Mouse (Mus musculus): ENCODE results near the gene Ly6g6f. TPM values are rescaled to one million over a fixed set of nuclear protein-coding genes. Genes with fewer than 3 reads are reported as not detected.

The Ly6g6f gene
- polyA plus RNA-seq, 1 experiment from 2014 or later = not detected

- ATAC-seq = no peak
- Histone ChIP-seq H3K27ac (ENCODE audit: low read depth, low read length) (no peak overlapping the region), H3K4me2 (replicated peaks; ENCODE audit: low read depth) (no peak overlapping the region), H3K4me3 (ENCODE audit: low read depth, low read length) (no peak overlapping the region), H3K9ac (ENCODE audit: low read depth, low read length) (no peak overlapping the region; the same call in 1 of the 2 replicates), H3K4me1 (replicated peaks; ENCODE audit: control insufficient read depth, insufficient read depth, low read length) (no peaks in the 10 kb centered on the region), H3K9me3 (ENCODE audit: control insufficient read depth) (no peaks in the 10 kb centered on the region), H3K36me3 (ENCODE audit: control insufficient read depth, insufficient read depth) (peaks cover 18% of the 10 kb centered on the region), H3K27me3 (replicated peaks; ENCODE audit: control insufficient read depth, insufficient read depth, low read length) (no peaks in the 10 kb centered on the region)
- TF ChIP-seq CTCF (IDR thresholded peaks at IDR 0.05; ENCODE audit: low read depth) = peak; percentile 40; the same call in 1 of the 2 replicates
- WGBS = 58% methylated on average over 3 of the region's 3 CpGs
Measured at GRCm38 (mm10) chr17:35106522-35106921, 21.1 kb upstream of the Ly6g6f start.

GRCm38 (mm10) chr17:35105740-35106389 lies 20.5 kb upstream of the Ly6g6f start:
- no peak for ATAC-seq
- Histone ChIP-seq H3K27ac (ENCODE audit: low read depth, low read length) (no peak overlapping the region), H3K27me3 (replicated peaks; ENCODE audit: control insufficient read depth, insufficient read depth, low read length) (no peaks in the 10 kb centered on the region), H3K4me3 (ENCODE audit: low read depth, low read length) (no peak overlapping the region), H3K4me1 (replicated peaks; ENCODE audit: control insufficient read depth, insufficient read depth, low read length) (no peaks in the 10 kb centered on the region), H3K36me3 (ENCODE audit: control insufficient read depth, insufficient read depth) (peaks cover 25% of the 10 kb centered on the region), H3K4me2 (replicated peaks; ENCODE audit: low read depth) (0 out of 2 replicates have a peak overlapping the region, but pooled peaks have one; percentile 21), H3K9ac (ENCODE audit: low read depth, low read length) (no peak overlapping the region; the same call in 1 of the 2 replicates), H3K9me3 (ENCODE audit: control insufficient read depth) (no peaks in the 10 kb centered on the region)
- peak; percentile 81 for TF ChIP-seq CTCF (IDR thresholded peaks at IDR 0.05; ENCODE audit: low read depth)
- 28% methylated on average over 13 of the region's 13 CpGs for WGBS

DNA sequence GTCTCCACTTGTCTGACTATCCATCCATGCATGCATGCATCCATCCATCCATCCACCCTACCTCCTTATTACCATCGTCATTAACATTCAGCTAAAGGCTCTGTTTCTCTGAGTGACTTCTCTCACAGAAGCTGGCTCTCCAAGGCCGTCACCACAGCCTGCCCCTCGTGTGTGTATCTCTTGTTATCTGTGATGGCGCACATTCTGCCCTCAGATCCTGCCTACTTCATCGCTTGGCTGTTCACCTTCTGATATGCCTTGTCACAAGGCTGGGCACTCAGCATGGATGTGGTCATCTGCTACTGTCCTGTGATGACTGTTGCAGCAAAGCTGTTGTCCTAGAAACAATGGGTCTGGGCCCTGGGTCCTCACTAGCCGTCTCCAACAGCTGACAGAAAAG lies 19.3 kb upstream of the Ly6g6f start:
- no peak for TF ChIP-seq CTCF (IDR thresholded peaks at IDR 0.05; ENCODE audit: low read depth)
- Histone ChIP-seq H3K4me1 (replicated peaks; ENCODE audit: control insufficient read depth, insufficient read depth, low read length) (no peaks in the 10 kb centered on the region), H3K27me3 (replicated peaks; ENCODE audit: control insufficient read depth, insufficient read depth, low read length) (no peaks in the 10 kb centered on the region), H3K4me2 (replicated peaks; ENCODE audit: low read depth) (no peak overlapping the region), H3K4me3 (ENCODE audit: low read depth, low read length) (no peak overlapping the region), H3K36me3 (ENCODE audit: control insufficient read depth, insufficient read depth) (peaks cover 36% of the 10 kb centered on the region), H3K9me3 (ENCODE audit: control insufficient read depth) (no peaks in the 10 kb centered on the region), H3K9ac (ENCODE audit: low read depth, low read length) (no peak overlapping the region), H3K27ac (ENCODE audit: low read depth, low read length) (no peak overlapping the region)
- 59% methylated on average over 6 of the region's 6 CpGs for WGBS
- no peak for ATAC-seq

- Histone ChIP-seq H3K9ac (ENCODE audit: low read depth, low read length) (no peak overlapping the region), H3K27ac (ENCODE audit: low read depth, low read length) (peak overlapping the region; percentile 64), H3K4me3 (ENCODE audit: low read depth, low read length) (no peak overlapping the region)
Measured at GRCm38 (mm10) chr17:35104079-35104478, 18.7 kb upstream of the Ly6g6f start.

GRCm38 (mm10) chr17:35103221-35103690 lies 17.8 kb upstream of the Ly6g6f start:
- Histone ChIP-seq H3K27me3 (replicated peaks; ENCODE audit: control insufficient read depth, insufficient read depth, low read length) (no peaks in the 10 kb centered on the region), H3K36me3 (ENCODE audit: control insufficient read depth, insufficient read depth) (peaks cover 51% of the 10 kb centered on the region), H3K4me2 (replicated peaks; ENCODE audit: low read depth) (no peak overlapping the region; the same call in 1 of the 2 replicates), H3K27ac (ENCODE audit: low read depth, low read length) (peak overlapping the region; percentile 64), H3K4me1 (replicated peaks; ENCODE audit: control insufficient read depth, insufficient read depth, low read length) (no peaks in the 10 kb centered on the region), H3K9me3 (ENCODE audit: control insufficient read depth) (no peaks in the 10 kb centered on the region), H3K4me3 (ENCODE audit: low read depth, low read length) (no peak overlapping the region), H3K9ac (ENCODE audit: low read depth, low read length) (no peak overlapping the region)
- no peak for TF ChIP-seq CTCF (IDR thresholded peaks at IDR 0.05; ENCODE audit: low read depth)
- WGBS = 33% methylated on average over 6 of the region's 6 CpGs
- ATAC-seq = peak; percentile 82

More at GRCm38 (mm10) chr17:35104079-35104478, 18.7 kb upstream of the Ly6g6f start:
- TF ChIP-seq CTCF (IDR thresholded peaks at IDR 0.05; ENCODE audit: low read depth) = no peak
- H3K9me3 ChIP-seq (ENCODE audit: control insufficient read depth) = no peaks in the 10 kb centered on the region
- H3K4me1 ChIP-seq (replicated peaks; ENCODE audit: control insufficient read depth, insufficient read depth, low read length) = no peaks in the 10 kb centered on the region
- WGBS = 91% methylated on average over 7 of the region's 7 CpGs
- no peak overlapping the region for H3K4me2 ChIP-seq (replicated peaks; ENCODE audit: low read depth)
- H3K27me3 ChIP-seq (replicated peaks; ENCODE audit: control insufficient read depth, insufficient read depth, low read length) = no peaks in the 10 kb centered on the region
- no peak for ATAC-seq
- peaks cover 43% of the 10 kb centered on the region for H3K36me3 ChIP-seq (ENCODE audit: control insufficient read depth, insufficient read depth)

GRCm38 (mm10) chr17:35102299-35102698 lies 16.9 kb upstream of the Ly6g6f start:
- TF ChIP-seq CTCF (IDR thresholded peaks at IDR 0.05; ENCODE audit: low read depth) = no peak
- ATAC-seq = no peak
- H3K4me1 ChIP-seq (replicated peaks; ENCODE audit: control insufficient read depth, insufficient read depth, low read length) = no peaks in the 10 kb centered on the region
- no peaks in the 10 kb centered on the region for H3K9me3 ChIP-seq (ENCODE audit: control insufficient read depth)
- H3K27ac ChIP-seq (ENCODE audit: low read depth, low read length) = peak overlapping the region; percentile 21; the same call in 1 of the 2 replicates
- H3K27me3 ChIP-seq (replicated peaks; ENCODE audit: control insufficient read depth, insufficient read depth, low read length) = no peaks in the 10 kb centered on the region
- WGBS = 76% methylated on average over 8 of the region's 8 CpGs
- no peak overlapping the region for H3K9ac ChIP-seq (ENCODE audit: low read depth, low read length)
- peaks cover 59% of the 10 kb centered on the region for H3K36me3 ChIP-seq (ENCODE audit: control insufficient read depth, insufficient read depth)
- no peak overlapping the region for H3K4me2 ChIP-seq (replicated peaks; ENCODE audit: low read depth)
- no peak overlapping the region for H3K4me3 ChIP-seq (ENCODE audit: low read depth, low read length)
